Mouse (Mus musculus) forebrain, embryonic 11.5 days (tissue): ENCODE data around the gene Sema6b. TPM values are rescaled to one million over a fixed set of nuclear protein-coding genes. Genes with fewer than 3 reads are reported as not detected.
A peak's percentile ranks its signal among the peaks of the same experiment; 100 is the strongest.

Experiments
- ATAC-seq: fragments of 200-750 bp; cut with Nextera tagmentation; replicated peaks from 2 replicates; pipeline ENCODE4 v1.8.0; 2017; ENCODE audit warnings: moderate TSS enrichment; ENCODE audit not compliant: low FRiP score
- DNase-seq: peaks from one replicate; pipeline ENCODE4 v3.0.0-alpha.2; 2017; ENCODE audit warnings: low spot score
- H3K27ac ChIP-seq: fragments of 300-500 bp; sonication (generic); 2 replicates; pipeline ENCODE4 v1.5.1; 2014; ENCODE audit warnings: low read depth, low read length
- H3K27me3 ChIP-seq: fragments of 300-500 bp; sonication (generic); 2 replicates; pipeline ENCODE4 v1.6.1; 2014; ENCODE audit warnings: mild to moderate bottlenecking, low read length, mixed read lengths; ENCODE audit not compliant: control insufficient read depth, insufficient read depth
- H3K36me3 ChIP-seq: fragments of 300-500 bp; sonication (generic); 2 replicates; pipeline ENCODE4 v1.6.1; 2014; ENCODE audit warnings: mild to moderate bottlenecking, low read length, moderate library complexity, mixed read lengths; ENCODE audit not compliant: control insufficient read depth, insufficient read depth
- H3K4me1 ChIP-seq: fragments of 300-500 bp; sonication (generic); replicated peaks from 2 replicates; pipeline ENCODE4 v1.6.1; 2014; ENCODE audit warnings: low read length, mixed read lengths; ENCODE audit not compliant: control insufficient read depth, insufficient read depth
- H3K4me2 ChIP-seq: fragments of 300-500 bp; sonication (generic); 2 replicates; pipeline ENCODE4 v1.6.1; 2014; ENCODE audit warnings: low read depth, mild to moderate bottlenecking, low read length, moderate library complexity, mixed read lengths; ENCODE audit not compliant: severe bottlenecking
- H3K4me3 ChIP-seq: fragments of 300-500 bp; sonication (generic); 2 replicates; pipeline ENCODE4 v1.5.1; 2014; ENCODE audit warnings: low read depth, low read length
- H3K9ac ChIP-seq: fragments of 300-500 bp; sonication (generic); 2 replicates; pipeline ENCODE4 v1.6.1; 2014; ENCODE audit warnings: low read length
- H3K9me3 ChIP-seq: fragments of 300-500 bp; sonication (generic); 2 replicates; pipeline ENCODE4 v1.6.1; 2016; ENCODE audit warnings: low read length, mixed read lengths; ENCODE audit not compliant: control insufficient read depth
- WGBS: fragments of 180-500 bp; shearing (Covaris S2); extraction: QIAGEN DNeasy Blood & Tissue Kit; methylation state at CpG from one replicate; pipeline ENCODE4 v1.1.7; 2014; 5-methylcytosine and 5-hydroxymethylcytosine counted together
- polyA plus RNA-seq: library from polyadenylated mRNA; unstranded; fragments of >200 nt; fragmentation: Nextera tagmentation; extraction: Ambion mirVana; gene quantifications from 2 replicates; pipeline ENCODE4 v1.2.1, GENCODE M21; 2014

The Sema6b gene
- polyA plus RNA-seq, 1 experiment from 2014 or later = 2.5 TPM

DNA sequence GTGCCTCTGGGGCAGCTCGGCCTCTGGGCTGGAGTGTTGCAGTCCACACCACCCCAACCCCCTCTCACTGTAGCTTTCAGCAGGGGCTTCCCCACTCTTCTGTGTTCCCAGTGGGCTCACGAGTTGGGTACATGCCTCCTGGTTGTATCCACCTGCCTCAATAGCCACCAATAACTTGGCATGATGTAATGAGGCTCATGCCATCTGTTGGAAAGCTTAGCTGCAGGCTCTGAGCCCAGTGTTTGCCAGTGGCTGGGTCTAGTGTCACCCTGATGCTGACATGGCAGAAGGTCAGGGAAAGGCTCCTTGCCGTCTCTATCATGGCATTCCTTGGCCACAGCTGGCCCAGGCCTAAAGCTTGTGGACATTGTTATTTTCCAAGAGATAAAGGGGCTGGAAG is 39.3 kb downstream of the Sema6b start:
- WGBS = 95% methylated on average over 3 of the region's 3 CpGs
- Histone ChIP-seq H3K36me3 (peaks cover 22% of the 10 kb centered on the region), H3K4me3 (no peak overlapping the region), H3K4me2 (no peak overlapping the region), H3K9me3 (no peaks in the 10 kb centered on the region), H3K9ac (no peak overlapping the region), H3K4me1 (no peaks in the 10 kb centered on the region), H3K27me3 (no peaks in the 10 kb centered on the region), H3K27ac (no peak overlapping the region)
- DNase-seq = no peak
- no peak for ATAC-seq

GRCm38 (mm10) chr17:56098711-56099572 is 41.2 kb downstream of the Sema6b start:
- Histone ChIP-seq H3K36me3 (peaks cover 22% of the 10 kb centered on the region), H3K9ac (no peak overlapping the region), H3K27me3 (no peaks in the 10 kb centered on the region), H3K9me3 (no peaks in the 10 kb centered on the region), H3K27ac (no peak overlapping the region), H3K4me2 (no peak overlapping the region), H3K4me1 (no peaks in the 10 kb centered on the region), H3K4me3 (no peak overlapping the region)
- peak; percentile 48 for DNase-seq
- no peak for ATAC-seq
- WGBS = 94% methylated on average over 15 of the region's 15 CpGs

GRCm38 (mm10) chr17:56098180-56098579 is 42.0 kb downstream of the Sema6b start:
- no peaks in the 10 kb centered on the region for H3K4me1 ChIP-seq
- no peaks in the 10 kb centered on the region for H3K9me3 ChIP-seq
- H3K4me3 ChIP-seq = no peak overlapping the region
- no peak overlapping the region for H3K27ac ChIP-seq
- H3K27me3 ChIP-seq = no peaks in the 10 kb centered on the region
- DNase-seq (peak; percentile 47), ATAC-seq (no peak)
- WGBS = 95% methylated on average over 8 of the region's 8 CpGs
- H3K36me3 ChIP-seq = peaks cover 22% of the 10 kb centered on the region
- no peak overlapping the region for H3K4me2 ChIP-seq
- no peak overlapping the region for H3K9ac ChIP-seq

DNA sequence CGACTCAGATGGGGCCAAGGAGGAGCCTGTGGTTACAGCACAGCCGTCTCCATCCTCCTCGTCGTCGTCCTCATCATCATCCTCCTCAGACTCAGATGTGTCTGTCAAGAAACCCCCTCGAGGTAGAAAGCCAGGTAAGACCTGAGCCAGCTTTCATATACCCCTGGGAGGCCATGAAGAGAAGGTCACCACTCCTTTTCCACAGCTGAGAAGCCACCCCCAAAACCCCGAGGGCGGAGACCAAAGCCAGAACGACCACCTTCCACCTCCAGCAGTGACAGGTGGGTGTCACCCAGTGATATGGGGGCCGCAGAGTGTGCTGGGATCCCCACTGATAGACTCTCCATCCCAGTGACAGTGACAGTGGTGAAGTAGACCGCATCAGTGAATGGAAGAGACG is 43.3 kb downstream of the Sema6b start:
- H3K36me3 ChIP-seq = peaks cover 22% of the 10 kb centered on the region
- no peaks in the 10 kb centered on the region for H3K4me1 ChIP-seq
- ATAC-seq (no peak), DNase-seq (peak; percentile 47)
- no peaks in the 10 kb centered on the region for H3K27me3 ChIP-seq
- no peak overlapping the region for H3K4me2 ChIP-seq
- H3K27ac ChIP-seq = no peak overlapping the region
- H3K9me3 ChIP-seq = no peaks in the 10 kb centered on the region
- no peak overlapping the region for H3K4me3 ChIP-seq
- no peak overlapping the region for H3K9ac ChIP-seq
- WGBS = 92% methylated on average over 12 of the region's 12 CpGs

DNA sequence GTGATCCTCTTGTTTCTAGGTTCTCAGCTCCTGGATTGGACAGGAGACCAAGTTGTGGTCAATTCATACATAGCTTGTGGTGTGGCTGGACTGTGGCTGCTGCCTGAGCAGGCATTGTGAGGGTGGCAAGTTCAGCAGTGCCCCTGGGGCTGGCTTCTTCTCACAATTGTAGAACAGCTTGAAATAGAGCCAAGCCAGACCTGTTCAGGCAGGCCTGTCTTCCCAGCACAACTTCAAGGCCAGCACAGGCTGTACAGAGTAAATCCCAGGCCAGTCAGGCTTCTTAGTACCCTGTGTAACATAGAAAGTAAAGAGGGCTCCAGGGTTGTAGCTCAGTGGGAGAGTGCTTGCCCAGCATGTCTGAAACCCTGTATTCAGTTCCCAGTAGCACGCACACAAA is 47.3 kb downstream of the Sema6b start:
- DNase-seq (peak; percentile 41), ATAC-seq (no peak)
- H3K4me1 ChIP-seq = no peaks in the 10 kb centered on the region
- WGBS = 89% methylated on average over 1 of the region's 1 CpGs
- no peak overlapping the region for H3K4me2 ChIP-seq
- no peak overlapping the region for H3K27ac ChIP-seq
- H3K9ac ChIP-seq = no peak overlapping the region
- H3K9me3 ChIP-seq = no peaks in the 10 kb centered on the region
- no peaks in the 10 kb centered on the region for H3K27me3 ChIP-seq
- H3K36me3 ChIP-seq = peaks cover 9% of the 10 kb centered on the region
- no peak overlapping the region for H3K4me3 ChIP-seq

GRCm38 (mm10) chr17:56092312-56092711 is 47.8 kb downstream of the Sema6b start:
- WGBS = 89% methylated on average over 1 of the region's 1 CpGs
- Histone ChIP-seq H3K36me3 (peaks cover 8% of the 10 kb centered on the region), H3K9ac (no peak overlapping the region), H3K4me2 (no peak overlapping the region), H3K9me3 (no peaks in the 10 kb centered on the region), H3K27me3 (no peaks in the 10 kb centered on the region), H3K4me3 (no peak overlapping the region), H3K27ac (no peak overlapping the region), H3K4me1 (no peaks in the 10 kb centered on the region)
- DNase-seq = no peak
- ATAC-seq = no peak

GRCm38 (mm10) chr17:56080781-56081585 is 59.2 kb downstream of the Sema6b start:
- ATAC-seq = peak; percentile 57
- Histone ChIP-seq H3K36me3 (no peaks in the 10 kb centered on the region), H3K27me3 (no peaks in the 10 kb centered on the region), H3K4me1 (peaks cover 17% of the 10 kb centered on the region), H3K9ac (peak overlapping the region; percentile 82), H3K9me3 (no peaks in the 10 kb centered on the region), H3K4me3 (peak overlapping the region; percentile 85), H3K4me2 (peak overlapping the region; percentile 98), H3K27ac (no peak overlapping the region)
- whole genome bisulfite sequencing = 9% methylated on average over 8 of the region's 8 CpGs
- peak; percentile 83 for DNase-seq

- peak overlapping the region; percentile 82 for H3K9ac ChIP-seq
- peak overlapping the region; percentile 98 for H3K4me2 ChIP-seq
- peaks cover 25% of the 10 kb centered on the region for H3K4me1 ChIP-seq
- H3K36me3 ChIP-seq = no peaks in the 10 kb centered on the region
- DNase-seq = peak; percentile 66
- no peak for ATAC-seq
- no peak overlapping the region for H3K27ac ChIP-seq
- peak overlapping the region; percentile 85 for H3K4me3 ChIP-seq
- H3K27me3 ChIP-seq = no peaks in the 10 kb centered on the region
- no peaks in the 10 kb centered on the region for H3K9me3 ChIP-seq
- 3% methylated on average over 11 of the region's 11 CpGs for WGBS
Observed at GRCm38 (mm10) chr17:56079921-56080320, 60.2 kb downstream of the Sema6b start.
